Comparison of ENCODE assay signal across 10 mouse cellular contexts in genomic region chr2:29016599-29017587, GRCm38 (mm10). TPM values are rescaled to one million over a fixed set of nuclear protein-coding genes. Genes with fewer than 3 reads are reported as not detected.
DNase-seq lines count a peak whose midpoint lies in the region; ATAC-seq and TF ChIP-seq lines count a peak whose summit lies in the region.
"Had no signal": no experiment of that assay in that cellular context is flagged by ENCODE, and none has a peak within 500 bp of the region (broad histone marks: within the 10 kb centered on the region; RNA-seq: fewer than 3 reads in every experiment).

No protein-coding gene starts in this region.

- WGBS in kidney, adult 2 months, result 40% methylated on average over 27 of the region's 27 CpGs
- WGBS in forebrain, embryonic 14.5 days, result 50% methylated on average over 27 of the region's 27 CpGs
- WGBS in midbrain, embryonic 16.5 days, result 45% methylated on average over 27 of the region's 27 CpGs

- peak; percentile 77 for ATAC-seq in forebrain, embryonic 14.5 days
- ATAC-seq in midbrain, embryonic 16.5 days, result peak; percentile 39; the same call in 1 of the 2 replicates
- ATAC-seq: inflammation-experienced regulatory T-cells, adult 6 months had no signal

- no peak for TF ChIP-seq POLR2A in kidney, adult 2 months (IDR thresholded peaks at IDR 0.05; ENCODE audit: low read depth, low read length)

- H3K27ac ChIP-seq in kidney, adult 2 months (ENCODE audit: insufficient read depth, low read depth, low read length), result no peak overlapping the region
- H3K27ac ChIP-seq in forebrain, embryonic 14.5 days (ENCODE audit: low read depth, low read length), result peak overlapping the region; percentile 11; the same call in 1 of the 2 replicates
- peak overlapping the region; percentile 51; the same call in 1 of the 2 replicates for H3K27ac ChIP-seq in midbrain, embryonic 16.5 days (ENCODE audit: low read length)

- peak; percentile 12 for DNase-seq in kidney, adult 2 months
- no peak for DNase-seq in kidney, postnatal 25 days
- DNase-seq in adrenal gland, postnatal 10 days, result peak; percentile 71
- DNase-seq in forebrain, embryonic 14.5 days (ENCODE audit: low spot score), result peak; percentile 76
- no peak for DNase-seq in thymus, adult 18-20 months
- DNase-seq in left cerebral cortex, adult 11 months (ENCODE audit: low spot score), result no peak
- no peak for DNase-seq in left cerebral cortex, postnatal 10 days (ENCODE audit: extremely low spot score in 1 of 2, low spot score in 2 of 2)

- H3K36me3 ChIP-seq in kidney, adult 2 months (ENCODE audit: control insufficient read depth, insufficient read depth, low read length), result no peaks in the 10 kb centered on the region
- no peaks in the 10 kb centered on the region for H3K36me3 ChIP-seq in forebrain, embryonic 14.5 days (ENCODE audit: control insufficient read depth, insufficient read depth, low read length)
- no peaks in the 10 kb centered on the region for H3K36me3 ChIP-seq in midbrain, embryonic 16.5 days (ENCODE audit: control insufficient read depth, insufficient read depth, low read length)
- H3K36me3 ChIP-seq: G1E had no signal

- no peak overlapping the region for H3K4me3 ChIP-seq in kidney, adult 2 months (ENCODE audit: insufficient read depth, low read depth, low read length)
- H3K4me3 ChIP-seq in forebrain, embryonic 14.5 days (ENCODE audit: low read depth, low read length), result no peak overlapping the region
- no peak overlapping the region for H3K4me3 ChIP-seq in midbrain, embryonic 16.5 days (ENCODE audit: low read depth, low read length)

- H3K9me3 ChIP-seq in forebrain, embryonic 14.5 days (replicated peaks; ENCODE audit: control insufficient read depth, low read length), result no peaks in the 10 kb centered on the region
- H3K9me3 ChIP-seq in midbrain, embryonic 16.5 days (replicated peaks; ENCODE audit: control insufficient read depth, low read length, poor library complexity, severe bottlenecking), result no peaks in the 10 kb centered on the region
- H3K9me3 ChIP-seq: G1E had no signal

- TF ChIP-seq CTCF in kidney, adult 2 months (conservative IDR thresholded peaks at IDR 0.05; ENCODE audit: insufficient read depth, insufficient read length, low read depth, low read length), result no peak

- intact Hi-C loops in left cerebral cortex, postnatal 10 days (cut with DNase I), result no loop called here

- peak overlapping the region; percentile 18; the same call in 1 of the 2 replicates for H3K4me2 ChIP-seq in forebrain, embryonic 14.5 days (ENCODE audit: low read length)
- H3K4me2 ChIP-seq in midbrain, embryonic 16.5 days (ENCODE audit: low read length), result peak overlapping the region; percentile 27

- no peaks in the 10 kb centered on the region for H3K27me3 ChIP-seq in kidney, adult 2 months (replicated peaks; ENCODE audit: control insufficient read depth, insufficient read depth, low read length)
- H3K27me3 ChIP-seq in forebrain, embryonic 14.5 days (replicated peaks; ENCODE audit: control insufficient read depth, insufficient read depth, low read length), result peaks cover 14% of the 10 kb centered on the region; the same call in 1 of the 2 replicates
- no peaks in the 10 kb centered on the region for H3K27me3 ChIP-seq in midbrain, embryonic 16.5 days (ENCODE audit: control insufficient read depth, insufficient read depth, low read depth, low read length)

- no peaks in the 10 kb centered on the region for H3K4me1 ChIP-seq in kidney, adult 2 months (ENCODE audit: control insufficient read depth, insufficient read depth, low read length)
- H3K4me1 ChIP-seq in forebrain, embryonic 14.5 days (ENCODE audit: control insufficient read depth, insufficient read depth, low read length), result peaks cover 7% of the 10 kb centered on the region; the same call in 1 of the 2 replicates
- peaks cover 11% of the 10 kb centered on the region for H3K4me1 ChIP-seq in midbrain, embryonic 16.5 days (ENCODE audit: control insufficient read depth, insufficient read depth, low read length)

- no peak overlapping the region for H3K9ac ChIP-seq in forebrain, embryonic 14.5 days (ENCODE audit: low read length)
- H3K9ac ChIP-seq in midbrain, embryonic 16.5 days (ENCODE audit: low read depth, low read length), result peak overlapping the region; percentile 48

RNA-seq across cellular contexts. Expression of gene Cfap77, which starts 38.0 kb away (rescaled TPM):
- polyA plus RNA-seq in kidney, adult 2 months (2012; rRNA removed), result 0.31 and 0.61 TPM in 2 replicates
- total RNA-seq in adrenal gland, postnatal 10 days (2021), result under 1 TPM; 0.42 to 0.66 TPM
- 0.11 TPM in 1 of 2 replicates, not detected in the other for polyA plus RNA-seq in forebrain, embryonic 14.5 days (2014; fragmentation: Nextera tagmentation; extraction: Ambion mirVana)
- 1.2 and 1.5 TPM in 2 replicates for polyA plus RNA-seq in midbrain, embryonic 16.5 days (2015; fragmentation: Nextera tagmentation; extraction: Ambion mirVana)
- 1 to 10 TPM in 1 of 2 experiments, under 1 TPM in 1; 0.91 to 1.1 TPM for total RNA-seq in left cerebral cortex, postnatal 10 days (2021)

RNA-seq across cellular contexts. Expression of gene Ttf1, which starts 43.2 kb away (rescaled TPM):
- polyA plus RNA-seq in kidney, adult 2 months (2012; rRNA removed), result 5.6 and 6.5 TPM in 2 replicates
- total RNA-seq in adrenal gland, postnatal 10 days (2021), result 10 to 100 TPM in 1 of 2 experiments, 1 to 10 TPM in 1; 9.8 to 13.3 TPM
- polyA plus RNA-seq in forebrain, embryonic 14.5 days (2014; fragmentation: Nextera tagmentation; extraction: Ambion mirVana), result 6.0 and 7.4 TPM in 2 replicates
- polyA plus RNA-seq in midbrain, embryonic 16.5 days (2015; fragmentation: Nextera tagmentation; extraction: Ambion mirVana), result 7.3 and 7.7 TPM in 2 replicates
- total RNA-seq in left cerebral cortex, postnatal 10 days (2021), result 1 to 10 TPM; 9.1 to 9.6 TPM

Comparison
In these comparisons a context has a peak if more than half of its experiments do, and no peak if none do; other contexts are left out.
1. DNase-seq: peak in kidney, adult 2 months (single experiment), adrenal gland, postnatal 10 days (single experiment) and forebrain, embryonic 14.5 days (single experiment); none in kidney, postnatal 25 days (0 of 2), thymus, adult 18-20 months (0 of 2), left cerebral cortex, adult 11 months (single experiment) and left cerebral cortex, postnatal 10 days (0 of 2).